Mouse (Mus musculus) bone marrow, adult 2 months (tissue): Measurements from ENCODE around the gene Fndc4.

Experiments
- CTCF ChIP-seq: fragments of 200-500 bp; IDR thresholded peaks from 2 replicates; pipeline ENCODE4 v1.5.1; 2011; ENCODE audit warnings: low read length, control low read depth; ENCODE audit not compliant: control insufficient read depth, insufficient read depth
- POLR2A ChIP-seq: fragments of 200-500 bp; IDR thresholded peaks from 2 replicates; pipeline ENCODE4 v1.6.1; 2011; ENCODE audit warnings: low read depth, mild to moderate bottlenecking, control low read depth, low read length, borderline replicate concordance; ENCODE audit not compliant: control insufficient read depth

- no peak for TF ChIP-seq POLR2A
- no peak for TF ChIP-seq CTCF
These were observed 29.8 kb downstream of the Fndc4 start for GRCm38 (mm10) chr5:31266101-31266500.
